In the genomic region with DNA sequence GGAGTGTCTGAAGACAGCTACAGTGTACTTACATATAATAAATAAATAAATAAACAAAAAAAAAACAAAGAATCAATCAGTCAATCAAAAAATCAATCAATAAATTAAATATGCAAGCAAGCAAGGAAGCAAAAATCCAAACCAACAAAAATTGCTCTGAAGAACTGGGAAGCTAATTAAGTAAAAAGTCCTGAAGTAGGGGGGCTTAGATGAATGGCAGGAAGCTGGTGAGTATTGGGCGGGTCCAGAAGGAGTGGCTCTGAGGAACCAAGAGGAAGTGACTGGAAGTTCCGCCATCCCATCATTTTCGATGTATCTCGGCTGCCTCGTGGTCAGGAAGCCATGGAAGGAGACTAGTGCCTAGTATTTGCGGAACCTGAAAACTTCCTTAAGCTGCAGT, we compare ENCODE assay signal across 21 mouse cellular contexts. TPM values are rescaled to one million over a fixed set of nuclear protein-coding genes. Genes with fewer than 3 reads are reported as not detected.
"Had no signal": no experiment of that assay in that cellular context is flagged by ENCODE, and none has a peak within 500 bp of the region (broad histone marks: within the 10 kb centered on the region; RNA-seq: fewer than 3 reads in every experiment).

Rex2 (plus strand) TSS at position 301 of the 400 bp plus-strand sequence.

RNA-seq across cellular contexts. Expression of gene Rex2, which starts in this region (rescaled TPM):
- total RNA-seq: common myeloid progenitor, adult 5-6 weeks; forebrain, postnatal 0 days; granulocyte monocyte progenitor cell, adult 5-6 weeks had no signal
- polyA plus RNA-seq: cortical plate, adult 2 months; embryonic facial prominence, embryonic 10.5 days; embryonic facial prominence, embryonic 11.5 days; embryonic facial prominence, embryonic 12.5 days; embryonic facial prominence, embryonic 13.5 days; embryonic facial prominence, embryonic 14.5 days; embryonic facial prominence, embryonic 15.5 days; erythroblast, embryonic 14.5 days; forebrain, embryonic 10.5 days; forebrain, embryonic 11.5 days; forebrain, embryonic 12.5 days; forebrain, embryonic 13.5 days; forebrain, embryonic 14.5 days; forebrain, embryonic 15.5 days; forebrain, embryonic 16.5 days; forebrain, postnatal 0 days; frontal cortex, adult 2 months; gonadal fat pad, adult 2 months; heart, embryonic 10.5 days had no signal
